Mouse (Mus musculus) heart, postnatal 14 days (tissue): ENCODE measurements around the gene Six5. TPM values are rescaled to one million over a fixed set of nuclear protein-coding genes. Genes with fewer than 3 reads are reported as not detected.

ENCODE experiments used
- DNase-seq, 2 experiments: peaks; one replicate each; pipeline ENCODE4 v3.0.0; 2021 to 2022
- intact Hi-C: fragments of 180-260 bp; cut with DNase I; formaldehyde crosslinking; loops from one replicate; pipeline ENCODE4 v1.15.1; 2025
- total RNA-seq, 2 experiments: library from RNA; stranded (reverse); gene quantifications; 2 replicates each; pipeline ENCODE4 v1.2.3; 2021

Gene Six5
- total RNA-seq, 2 experiments from 2014 or later = 9.0 to 9.1 TPM

DNA sequence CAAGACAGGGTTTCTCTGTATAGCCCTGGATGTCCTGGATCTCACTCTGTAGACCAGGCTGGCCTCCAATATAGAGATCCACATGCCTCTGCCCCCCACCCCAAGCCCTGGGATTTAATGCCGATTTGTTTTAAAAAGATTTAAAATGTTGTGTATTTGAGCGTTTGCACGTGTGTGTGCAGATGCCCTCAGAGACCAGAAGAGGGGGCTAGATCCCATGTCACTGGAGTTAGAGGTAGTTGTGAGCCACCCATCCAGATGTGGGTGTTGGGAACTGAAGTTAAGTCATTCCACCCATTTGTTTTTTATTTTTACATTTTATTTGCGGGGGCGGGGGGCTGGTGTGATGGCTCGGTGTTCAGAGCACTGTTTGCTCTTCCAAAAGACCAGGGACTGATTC, 19.9 kb upstream of the Six5 start:
- intact Hi-C loops = loop anchor here (2.0 kb wide), 1 partner anchor 14 kb away; no protein-coding TSS in a partner anchor
- no peak for DNase-seq

DNA sequence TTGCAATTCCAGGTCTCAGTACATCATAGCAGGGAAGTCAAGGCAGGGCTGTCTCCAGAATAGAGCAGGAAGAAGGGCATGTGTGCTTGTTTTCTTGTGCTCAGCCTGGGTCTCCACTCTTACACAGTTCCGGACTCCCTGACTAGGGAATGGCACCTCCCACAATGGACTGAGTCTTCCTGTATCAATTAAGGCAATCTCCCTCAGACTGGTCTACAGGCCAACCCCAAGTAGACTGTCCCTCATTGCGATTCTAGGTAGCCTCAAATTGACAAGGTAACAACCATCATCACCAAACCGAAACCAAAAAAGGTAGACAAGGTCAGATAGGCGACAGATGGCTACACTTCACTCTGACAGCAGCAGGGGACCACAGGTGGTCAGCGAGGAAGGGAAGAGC, 19.2 kb upstream of the Six5 start:
- DNase-seq = no peak
- intact Hi-C loops = loop anchor here (2.0 kb wide), 1 partner anchor 14 kb away; no protein-coding TSS in a partner anchor

DNA sequence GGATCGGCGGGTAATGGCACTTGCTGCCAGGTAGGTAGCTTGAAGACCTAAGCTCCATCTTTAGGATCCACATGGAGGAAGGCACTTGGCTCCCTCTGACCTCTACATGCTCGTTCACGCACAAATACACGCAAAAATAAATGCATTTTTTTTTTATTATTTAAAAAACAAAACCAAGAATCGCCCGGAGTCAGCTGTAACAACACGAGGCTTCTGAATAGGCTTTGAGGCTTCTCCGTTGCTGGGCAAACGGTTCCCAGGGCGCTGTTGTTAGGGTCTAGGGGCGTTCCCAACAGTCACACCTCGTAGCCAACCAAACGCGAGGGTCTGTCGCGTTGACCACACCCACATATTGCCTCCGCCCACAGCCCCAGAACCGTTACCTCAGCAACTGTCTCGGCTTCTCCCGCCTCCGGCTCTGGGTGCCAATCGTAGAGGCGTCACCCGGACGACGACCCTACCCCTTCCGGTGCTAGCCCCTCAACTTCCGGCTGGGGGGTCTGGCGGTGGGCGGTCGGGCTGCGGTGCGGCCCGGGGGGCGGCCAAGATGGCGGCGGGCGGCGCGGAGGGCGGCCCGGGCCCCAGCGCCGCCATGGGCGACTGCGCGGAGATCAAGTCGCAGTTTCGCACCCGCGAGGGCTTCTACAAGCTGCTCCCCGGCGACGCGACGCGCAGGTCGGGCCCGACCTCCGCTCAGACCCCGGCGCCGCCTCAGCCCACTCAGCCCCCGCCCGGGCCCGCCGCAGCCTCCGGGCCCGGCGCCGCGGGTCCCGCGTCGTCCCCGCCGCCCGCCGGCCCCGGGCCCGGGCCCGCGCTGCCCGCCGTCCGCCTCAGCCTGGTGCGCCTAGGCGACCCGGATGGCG, 18.4 kb upstream of the Six5 start, which contains the start of gene Dmwd:
Gene Dmwd, plus strand, starts transcription at position 505 of the 863 bp plus-strand sequence.
- intact Hi-C loops = loop anchor here (2.0 kb wide), 1 partner anchor 13 kb away; no protein-coding TSS in a partner anchor
- peak; percentile 92 to 95 for DNase-seq

DNA sequence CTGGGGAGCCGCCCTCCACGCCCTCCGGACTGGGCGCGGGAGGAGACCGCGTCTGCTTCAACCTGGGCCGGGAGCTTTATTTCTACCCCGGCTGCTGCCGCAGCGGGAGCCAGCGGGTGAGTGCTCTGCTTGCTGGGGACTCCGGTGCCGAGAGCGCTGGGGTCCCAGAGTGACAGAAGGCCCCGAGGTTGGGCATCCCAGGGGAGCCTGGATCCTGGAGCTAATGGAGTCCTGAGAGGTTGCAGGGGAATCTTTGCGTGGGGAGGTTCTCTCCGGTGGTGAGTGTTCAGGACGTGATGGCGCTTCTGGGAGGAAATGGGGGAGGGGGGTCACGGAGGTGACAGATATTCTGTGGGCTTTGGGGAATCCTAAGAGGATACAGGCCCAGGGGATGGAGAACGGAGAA, 17.8 kb upstream of the Six5 start:
- intact Hi-C loops = no loop called here
- DNase-seq = peak; percentile 38 to 39

DNA sequence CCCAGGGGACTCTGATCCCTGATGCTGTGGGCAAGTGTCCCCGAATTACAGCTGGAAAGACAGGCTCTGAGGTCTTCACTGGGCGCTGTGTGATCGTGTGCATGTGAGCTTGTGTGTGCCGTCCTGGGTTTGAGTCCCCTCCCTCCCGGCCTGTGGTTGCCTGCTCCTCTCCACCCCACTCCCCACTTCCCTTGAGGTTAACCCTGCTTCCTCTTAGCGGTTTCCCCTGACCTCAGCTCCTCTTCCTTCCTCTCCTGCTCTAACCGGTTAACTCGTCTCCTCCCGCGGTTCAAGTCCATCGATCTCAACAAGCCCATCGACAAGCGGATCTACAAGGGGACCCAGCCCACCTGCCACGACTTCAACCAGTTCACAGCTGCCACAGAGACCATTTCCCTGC, 16.6 kb upstream of the Six5 start:
- intact Hi-C loops = no loop called here
- DNase-seq = peak in 1 of 2 experiments; percentile 25

DNA sequence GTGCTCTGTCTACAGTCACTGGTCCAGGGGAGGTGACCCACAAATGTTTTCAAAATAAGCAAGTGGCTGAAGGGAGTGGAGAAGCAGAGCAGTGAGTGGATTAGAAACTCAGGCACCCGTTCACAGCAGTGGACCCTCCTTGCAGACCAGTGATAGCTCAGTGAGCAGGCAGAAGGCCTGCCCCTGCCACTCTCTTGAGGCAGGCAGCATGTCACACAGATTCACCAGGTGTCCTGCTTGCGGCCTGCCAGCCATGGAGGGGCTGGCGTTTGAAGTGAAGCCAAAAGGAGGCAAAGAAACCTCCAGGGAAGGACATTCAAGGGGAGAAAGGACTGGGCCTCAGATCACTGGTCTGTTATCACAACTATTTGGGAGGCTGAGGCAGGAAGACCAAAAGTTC, 15.7 kb upstream of the Six5 start:
- intact Hi-C loops = no loop called here
- DNase-seq = no peak

DNA sequence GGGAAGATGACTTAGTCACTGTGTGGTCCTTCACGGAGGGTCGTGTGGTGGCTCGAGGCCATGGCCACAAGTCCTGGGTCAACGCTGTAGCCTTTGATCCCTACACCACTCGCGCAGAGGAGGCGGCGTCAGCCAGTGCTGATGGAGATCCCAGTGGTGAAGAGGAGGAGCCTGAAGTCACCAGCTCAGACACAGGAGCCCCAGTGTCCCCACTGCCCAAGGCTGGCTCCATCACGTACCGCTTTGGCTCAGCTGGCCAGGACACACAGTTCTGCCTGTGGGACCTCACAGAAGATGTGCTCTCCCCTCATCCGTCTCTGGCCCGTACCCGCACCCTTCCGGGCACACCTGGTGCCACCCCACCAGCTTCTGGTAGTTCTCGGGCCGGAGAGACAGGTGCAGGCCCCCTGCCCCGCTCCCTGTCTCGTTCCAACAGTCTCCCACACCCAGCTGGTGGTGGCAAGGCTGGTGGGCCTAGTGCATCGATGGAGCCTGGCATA, 13.9 kb upstream of the Six5 start:
- DNase-seq = no peak

DNA sequence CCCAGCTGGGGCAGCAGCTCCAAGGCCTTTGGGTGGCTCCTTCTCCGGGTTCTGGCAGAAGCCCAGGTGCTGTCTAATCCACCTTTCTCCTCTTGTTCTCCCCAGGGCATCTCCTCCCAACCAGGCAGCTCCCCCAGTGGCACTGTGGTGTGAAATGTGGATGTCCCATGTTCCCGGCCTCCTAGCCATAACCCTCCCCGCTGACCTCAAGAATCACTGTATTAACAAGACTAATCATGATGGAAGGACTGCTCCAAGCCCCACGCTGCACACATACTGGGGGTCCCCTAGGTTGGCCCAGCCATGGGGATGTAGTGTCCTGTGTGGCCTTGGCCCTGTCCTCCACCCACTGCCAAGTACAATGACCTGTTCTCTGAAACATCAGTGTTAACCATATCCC, 12.2 kb upstream of the Six5 start:
- intact Hi-C loops = no loop called here

More for the DNA sequence above, 13.9 kb upstream of the Six5 start:
- intact Hi-C loops = no loop called here

DNA sequence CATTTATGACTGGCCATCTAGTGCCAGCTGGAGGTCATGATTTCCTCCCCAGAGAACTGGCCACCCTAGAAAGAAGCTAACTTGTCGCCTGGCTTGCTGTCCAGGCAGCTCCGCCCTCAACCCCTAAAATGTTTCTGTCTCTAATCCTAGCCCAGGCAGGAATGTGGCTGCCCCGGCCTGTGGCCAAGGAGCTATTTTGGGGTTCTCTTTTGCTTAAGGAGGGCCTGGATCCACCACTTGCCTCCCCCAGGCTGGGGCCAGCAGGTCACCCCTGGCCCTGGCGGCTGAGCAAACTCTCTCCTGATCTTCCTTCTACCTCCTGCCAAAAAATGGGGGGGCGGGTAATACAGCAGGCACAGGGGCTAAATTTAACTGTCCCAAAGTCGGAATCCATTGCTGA, 11.3 kb upstream of the Six5 start:
- peak; percentile 76 to 82 for DNase-seq
- intact Hi-C loops = no loop called here

More for the DNA sequence above, 12.2 kb upstream of the Six5 start:
- no peak for DNase-seq

DNA sequence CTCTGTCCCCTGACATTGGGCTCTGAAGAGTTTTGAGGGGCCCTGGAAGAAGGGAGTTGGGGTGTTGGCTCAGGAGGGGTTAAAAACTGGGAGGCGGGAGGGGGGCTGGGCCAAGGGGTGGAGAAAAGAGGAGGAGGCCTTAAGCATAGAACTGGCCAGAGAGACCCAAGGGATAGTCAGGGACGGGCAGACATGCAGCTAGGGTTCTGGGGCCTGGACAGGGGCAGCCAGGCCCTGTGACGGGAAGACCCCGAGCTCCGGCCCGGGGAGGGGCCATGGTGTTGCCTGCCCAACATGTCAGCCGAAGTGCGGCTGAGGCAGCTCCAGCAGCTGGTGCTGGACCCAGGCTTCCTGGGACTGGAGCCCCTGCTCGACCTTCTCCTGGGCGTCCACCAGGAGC, 10.7 kb upstream of the Six5 start, which contains the start of gene Dmpk:
Gene Dmpk, plus strand, starts transcription at position 149 of the 400 bp plus-strand sequence.
- peak; percentile 58 to 65 for DNase-seq
- intact Hi-C loops = no loop called here

DNA sequence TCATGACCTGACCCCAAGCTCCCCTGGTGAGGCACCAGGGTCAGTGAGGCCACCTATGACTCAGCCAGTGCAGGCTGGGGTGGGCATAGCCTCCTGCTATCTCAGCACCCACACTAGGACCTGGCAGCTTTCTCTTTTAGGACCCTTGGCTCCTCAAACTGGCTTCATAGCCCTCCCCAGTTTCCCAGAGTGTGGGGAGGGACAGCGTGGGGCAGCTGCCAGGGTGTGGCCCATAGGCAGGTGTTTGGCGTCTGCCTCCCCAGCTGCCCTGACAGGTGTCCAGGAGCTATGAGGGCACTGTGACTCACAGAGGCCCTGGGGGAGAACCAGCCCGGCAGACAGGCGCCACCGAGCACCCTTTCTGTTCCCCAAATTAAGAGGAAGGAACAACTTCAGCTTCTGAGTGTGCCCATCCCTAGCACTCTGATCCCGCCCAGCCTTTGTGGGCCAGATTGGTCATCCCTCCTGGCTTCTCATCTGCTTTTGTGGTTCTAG, 10.1 kb upstream of the Six5 start:
- intact Hi-C loops = no loop called here
- peak in 1 of 2 experiments; percentile 45 for DNase-seq

DNA sequence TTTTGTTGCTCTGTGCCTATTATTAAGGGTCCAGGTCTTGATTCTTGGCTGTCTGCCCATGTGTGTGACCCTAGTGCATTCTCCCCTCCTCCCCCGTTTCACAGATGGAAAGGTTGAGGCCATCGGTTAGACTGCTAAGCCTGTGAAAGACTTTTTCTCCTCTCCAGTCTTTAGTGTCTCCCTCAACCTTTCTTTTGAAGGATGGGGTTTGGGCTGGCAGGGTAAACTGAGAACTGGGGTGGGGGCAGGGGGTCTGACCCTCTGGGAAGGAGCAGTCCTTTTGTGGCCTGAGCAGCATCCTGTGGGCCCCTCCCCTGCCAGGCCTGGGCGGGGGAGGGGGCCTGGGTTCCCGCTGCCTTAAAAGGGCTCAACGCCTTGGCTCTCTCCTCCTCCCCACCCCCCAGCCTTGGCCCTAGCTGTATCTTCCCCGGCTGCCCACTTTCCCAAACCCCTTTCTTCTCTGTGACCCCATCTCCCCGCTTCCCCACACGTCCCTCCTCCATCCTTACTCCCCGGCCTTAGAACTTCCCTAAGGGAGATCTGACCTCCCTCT, 9.4 kb upstream of the Six5 start:
- DNase-seq = no peak
- intact Hi-C loops = no loop called here

DNA sequence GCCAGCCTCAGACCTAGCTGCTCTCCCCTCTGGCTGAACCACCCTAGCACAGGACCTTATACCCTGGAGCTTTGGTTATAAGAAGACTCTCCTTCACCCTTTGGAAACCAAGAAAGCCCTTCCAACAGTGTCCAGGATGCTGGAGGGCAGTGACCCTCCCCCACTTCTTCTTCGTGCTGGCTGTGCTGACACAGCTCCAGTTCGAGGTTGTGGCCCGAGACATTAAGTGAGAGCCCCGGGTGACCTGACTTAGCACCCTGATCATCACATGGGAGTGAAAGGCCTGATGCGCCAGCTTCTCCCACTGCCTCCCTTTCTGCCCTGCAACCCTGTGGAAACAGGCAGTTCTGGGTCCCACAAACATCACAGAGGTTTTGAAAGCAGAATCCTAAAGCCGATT, 8.9 kb upstream of the Six5 start:
- DNase-seq = no peak
- intact Hi-C loops = no loop called here

DNA sequence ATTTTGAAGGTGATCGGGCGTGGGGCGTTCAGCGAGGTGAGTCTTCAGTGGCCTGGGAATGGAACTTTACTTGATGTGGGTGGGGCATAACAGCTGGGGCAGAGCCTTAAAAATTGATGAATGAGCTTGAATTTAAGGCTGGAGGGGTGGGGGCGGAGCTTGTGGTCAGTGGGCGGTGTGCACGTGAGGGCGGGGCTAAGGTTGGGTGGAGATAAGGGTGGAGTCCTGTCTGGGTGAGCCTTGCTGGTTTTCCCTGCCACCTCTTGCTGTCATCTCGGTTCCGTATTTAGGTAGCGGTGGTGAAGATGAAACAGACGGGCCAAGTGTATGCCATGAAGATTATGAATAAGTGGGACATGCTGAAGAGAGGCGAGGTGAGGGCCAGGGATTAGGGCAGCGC, 8.4 kb upstream of the Six5 start:
- peak in 1 of 2 experiments; percentile 62 for DNase-seq
- intact Hi-C loops = no loop called here

DNA sequence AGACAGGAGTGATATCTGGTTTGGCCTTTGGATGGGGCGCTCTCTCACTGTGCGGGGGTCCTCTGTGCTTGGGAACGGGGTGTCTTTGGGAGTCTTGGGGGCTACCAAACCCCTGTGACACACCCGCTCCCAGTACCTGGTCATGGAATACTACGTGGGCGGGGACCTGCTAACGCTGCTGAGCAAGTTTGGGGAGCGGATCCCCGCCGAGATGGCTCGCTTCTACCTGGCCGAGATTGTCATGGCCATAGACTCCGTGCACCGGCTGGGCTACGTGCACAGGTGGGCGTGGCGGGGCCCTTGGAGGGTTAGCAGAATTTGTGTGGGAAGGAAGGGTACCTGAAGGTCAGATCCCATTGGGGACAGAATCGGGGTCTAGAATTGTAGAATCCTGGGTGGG, 7.6 kb upstream of the Six5 start:
- DNase-seq = no peak
- intact Hi-C loops = no loop called here

DNA sequence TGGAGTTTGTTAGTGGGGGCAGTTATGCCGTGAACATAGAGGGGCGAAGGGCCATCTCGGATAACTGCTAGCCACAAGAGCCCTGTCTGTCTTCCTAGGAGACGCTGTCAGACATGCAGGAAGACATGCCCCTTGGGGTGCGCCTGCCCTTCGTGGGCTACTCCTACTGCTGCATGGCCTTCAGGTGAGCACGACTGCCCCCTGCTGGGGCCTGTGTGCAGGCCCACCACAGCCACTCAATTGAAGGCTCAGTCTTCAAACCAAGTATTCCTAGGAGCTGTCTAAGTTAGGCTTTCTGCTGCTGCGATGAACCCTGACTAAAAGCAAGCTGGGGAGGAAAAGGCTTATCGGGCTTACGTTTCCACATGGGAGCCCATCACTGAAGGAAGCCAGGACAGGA, 5.6 kb upstream of the Six5 start:
- peak; percentile 78 to 84 for DNase-seq
- intact Hi-C loops = loop anchor here (2.0 kb wide), 1 partner anchor 14 kb away; no protein-coding TSS in a partner anchor

DNA sequence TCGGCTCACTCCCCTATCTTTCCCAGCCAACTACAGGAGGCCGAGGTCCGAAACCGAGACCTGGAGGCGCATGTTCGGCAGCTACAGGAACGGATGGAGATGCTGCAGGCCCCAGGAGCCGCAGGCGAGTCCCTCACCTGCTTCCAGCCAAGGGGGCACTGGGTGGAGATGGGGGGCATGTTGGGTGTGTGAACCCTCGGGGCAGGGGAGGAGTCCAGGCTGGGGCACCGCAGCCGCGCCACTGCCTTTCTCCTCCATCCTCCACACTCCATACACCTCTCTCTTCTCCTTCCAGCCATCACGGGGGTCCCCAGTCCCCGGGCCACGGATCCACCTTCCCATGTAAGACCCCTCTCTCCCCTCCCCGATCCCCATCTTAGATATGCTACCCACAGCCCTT, 2.5 kb upstream of the Six5 start:
- intact Hi-C loops = no loop called here
- DNase-seq = no peak

DNA sequence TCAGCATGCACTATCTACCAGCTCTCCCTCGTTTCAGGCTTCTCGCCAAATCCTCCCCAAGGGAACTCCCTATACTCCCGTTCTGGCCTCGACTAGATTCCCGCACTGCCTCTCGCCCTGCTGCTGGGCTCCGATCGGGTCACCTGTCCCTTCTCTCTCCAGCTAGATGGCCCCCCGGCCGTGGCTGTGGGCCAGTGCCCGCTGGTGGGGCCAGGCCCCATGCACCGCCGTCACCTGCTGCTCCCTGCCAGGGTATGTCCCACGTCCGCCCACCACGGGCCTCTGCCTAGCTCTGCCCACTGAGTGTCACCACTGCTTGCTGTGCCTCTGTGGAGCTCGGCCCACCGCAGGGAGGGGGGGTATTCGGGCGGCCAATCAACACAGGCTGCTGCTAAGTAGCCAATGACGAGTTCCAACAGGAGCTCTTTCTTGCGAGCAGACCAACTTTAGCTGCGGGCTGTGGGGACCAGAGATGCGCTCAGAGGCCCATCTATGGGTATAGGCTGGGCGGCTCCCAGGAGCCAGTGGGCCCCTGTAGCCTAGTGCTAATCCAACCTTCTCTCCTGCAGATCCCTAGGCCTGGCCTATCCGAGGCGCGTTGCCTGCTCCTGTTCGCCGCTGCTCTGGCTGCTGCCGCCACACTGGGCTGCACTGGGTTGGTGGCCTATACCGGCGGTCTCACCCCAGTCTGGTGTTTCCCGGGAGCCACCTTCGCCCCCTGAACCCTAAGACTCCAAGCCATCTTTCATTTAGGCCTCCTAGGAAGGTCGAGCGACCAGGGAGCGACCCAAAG, 1.8 kb upstream of the Six5 start:
- intact Hi-C loops = loop anchor here (1.0 kb wide), 1 partner anchor 23 kb away; no protein-coding TSS in a partner anchor
- DNase-seq = peak; percentile 64 to 69

DNA sequence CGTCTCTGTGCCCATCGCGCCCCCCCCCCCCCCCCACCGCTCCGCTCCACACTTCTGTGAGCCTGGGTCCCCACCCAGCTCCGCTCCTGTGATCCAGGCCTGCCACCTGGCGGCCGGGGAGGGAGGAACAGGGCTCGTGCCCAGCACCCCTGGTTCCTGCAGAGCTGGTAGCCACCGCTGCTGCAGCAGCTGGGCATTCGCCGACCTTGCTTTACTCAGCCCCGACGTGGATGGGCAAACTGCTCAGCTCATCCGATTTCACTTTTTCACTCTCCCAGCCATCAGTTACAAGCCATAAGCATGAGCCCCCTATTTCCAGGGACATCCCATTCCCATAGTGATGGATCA, 1.2 kb upstream of the Six5 start:
- DNase-seq = peak; percentile 88 to 92
- intact Hi-C loops = loop anchor here (1.0 kb wide), 1 partner anchor 24 kb away; no protein-coding TSS in a partner anchor
